Mouse (Mus musculus) embryo, embryonic 10 days (tissue): ENCODE results near the gene Mab21l1.

Source experiments
- DNase-seq: peaks from one replicate; pipeline ENCODE4 v3.0.0-alpha.2; 2015; ENCODE audit warnings: low spot score

Gene Mab21l1

DNA sequence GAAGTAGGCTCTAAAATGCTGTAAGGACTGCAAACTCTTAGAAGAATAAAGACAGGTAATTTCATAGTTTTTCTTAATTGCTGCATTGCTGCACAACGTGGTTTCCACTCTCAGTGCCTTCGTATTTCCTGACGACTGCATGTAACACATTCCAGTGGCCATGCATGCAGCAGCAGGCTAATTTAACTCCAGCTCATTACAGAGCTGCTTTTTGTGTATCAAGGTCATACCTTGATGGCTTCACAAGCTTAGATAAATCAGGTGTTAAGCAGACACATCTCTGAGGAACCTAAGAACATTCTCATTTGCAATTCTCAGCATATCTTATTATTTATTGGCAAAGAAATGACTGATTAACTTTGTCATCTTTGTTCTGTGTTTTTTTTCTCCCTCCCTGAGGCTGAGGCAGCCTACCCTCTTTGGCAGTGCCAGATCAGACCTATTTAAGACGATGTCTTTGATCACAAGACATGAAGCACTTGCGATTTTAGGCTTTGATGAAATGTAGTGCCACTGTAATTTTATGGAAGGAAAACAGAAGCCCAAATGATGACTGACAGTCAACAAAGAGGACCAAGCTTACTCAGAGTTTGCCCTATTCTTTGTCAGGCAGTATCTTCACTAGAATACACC lies 32.8 kb downstream of the Mab21l1 start:
- DNase-seq, result no peak

DNA sequence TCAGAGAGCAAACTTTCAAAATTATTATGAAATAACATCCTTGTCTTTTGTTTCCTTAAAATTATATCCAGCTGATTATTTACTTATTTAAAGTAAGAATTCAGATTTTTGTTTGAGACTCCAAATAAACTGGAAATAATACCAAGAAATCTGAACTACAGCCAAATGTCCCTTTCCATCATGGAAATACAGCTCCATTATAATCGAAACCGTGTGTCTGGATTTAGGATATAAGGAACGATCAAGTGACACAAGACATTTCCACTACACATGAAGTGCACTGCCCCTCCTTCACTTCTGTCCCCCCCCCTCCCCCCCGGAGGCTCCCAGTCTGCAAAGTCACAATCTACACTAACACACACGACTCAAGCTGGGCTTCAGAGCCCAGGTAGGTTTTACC lies 33.8 kb downstream of the Mab21l1 start:
- no peak for DNase-seq

DNA sequence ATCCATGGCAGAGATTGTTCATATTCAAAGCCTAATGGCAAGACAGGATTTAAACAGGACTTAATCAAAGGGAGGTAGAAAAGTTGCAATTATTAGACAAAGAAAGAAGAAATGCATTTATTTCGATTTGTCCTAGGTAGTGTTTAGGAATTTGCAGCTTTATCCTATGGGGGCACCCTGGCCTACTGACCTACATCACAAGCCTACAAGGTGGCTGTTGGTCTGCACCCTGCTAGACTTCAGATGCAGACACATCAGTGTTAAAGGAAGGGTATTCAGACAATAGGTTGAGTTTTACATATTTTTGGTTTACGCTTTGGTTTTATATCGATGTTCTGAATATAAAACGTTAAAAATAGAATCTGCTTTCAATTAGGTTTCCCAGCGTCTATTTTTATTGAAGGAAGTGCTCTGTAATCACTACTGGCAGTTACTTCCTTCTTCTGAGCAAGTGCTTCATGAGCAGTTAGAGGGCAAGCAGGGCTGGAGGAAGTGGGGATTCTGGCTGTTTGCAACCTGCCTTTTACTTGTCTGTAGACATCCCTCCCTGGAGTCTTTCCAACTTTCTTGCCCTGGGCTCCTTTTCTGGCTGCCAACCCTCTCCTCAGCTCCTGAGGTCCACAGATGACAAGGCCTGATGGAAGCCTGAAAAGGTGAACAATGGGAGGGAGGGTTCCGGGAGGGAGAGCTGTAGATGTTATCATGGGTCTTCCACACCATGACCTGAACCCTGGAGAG lies 34.5 kb downstream of the Mab21l1 start:
- DNase-seq, result no peak

DNA sequence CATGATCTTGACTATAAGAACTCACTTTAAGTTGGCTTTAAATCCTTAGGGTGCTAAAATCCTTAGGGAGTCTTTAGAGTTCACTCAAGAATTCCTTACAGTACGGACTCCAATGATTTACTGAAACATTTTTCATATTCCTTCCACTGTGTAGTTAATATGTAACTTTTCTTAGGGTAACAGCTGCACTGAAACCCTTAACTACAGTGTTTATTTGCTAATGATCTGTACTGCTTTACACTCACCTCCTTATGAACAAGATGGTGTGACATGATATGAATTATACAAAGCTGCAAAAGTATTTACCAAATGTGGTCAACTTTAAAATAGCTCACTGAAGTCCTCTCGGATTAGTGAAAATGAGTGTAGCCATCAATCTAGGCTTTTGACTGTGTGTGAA lies 35.8 kb downstream of the Mab21l1 start:
- DNase-seq, result no peak

DNA sequence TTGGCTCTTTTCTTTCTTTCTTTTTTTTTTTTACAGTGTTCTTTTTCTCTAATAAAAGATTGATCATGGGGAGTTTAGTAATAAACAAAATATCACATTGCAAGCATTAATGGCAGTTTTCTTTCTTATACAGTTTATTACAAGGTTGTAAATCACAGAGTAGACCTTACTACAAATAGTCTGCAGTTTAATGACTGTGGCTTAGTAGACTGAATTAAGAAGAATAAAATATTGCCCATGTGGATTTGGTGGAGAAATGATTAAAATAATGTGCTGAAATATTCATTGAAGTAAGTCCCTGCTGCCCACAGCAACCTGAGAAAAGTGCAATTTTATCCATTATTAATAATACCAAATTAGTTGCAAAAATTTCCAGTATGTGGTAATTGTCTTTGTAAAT lies 37.3 kb downstream of the Mab21l1 start:
- no peak for DNase-seq

DNA sequence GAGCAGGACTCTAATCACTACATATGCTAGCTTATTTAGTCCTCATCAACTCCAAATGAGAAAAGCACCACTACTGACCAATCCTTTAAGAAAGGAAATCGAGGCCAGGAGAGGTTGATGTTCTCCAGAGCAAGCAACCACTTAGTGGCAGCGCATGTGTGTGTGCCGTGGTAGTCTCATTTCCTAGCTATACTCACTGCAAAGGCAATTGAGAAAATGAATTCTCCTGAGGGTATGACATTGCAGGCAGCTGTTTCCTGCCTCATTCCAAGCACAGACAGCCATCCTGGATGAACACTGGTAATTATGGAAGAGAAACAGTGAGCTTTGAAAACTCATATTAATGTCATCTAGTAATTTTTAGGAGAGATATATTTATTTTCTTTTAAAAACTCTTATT lies 42.6 kb downstream of the Mab21l1 start:
- DNase-seq, result peak; percentile 22

DNA sequence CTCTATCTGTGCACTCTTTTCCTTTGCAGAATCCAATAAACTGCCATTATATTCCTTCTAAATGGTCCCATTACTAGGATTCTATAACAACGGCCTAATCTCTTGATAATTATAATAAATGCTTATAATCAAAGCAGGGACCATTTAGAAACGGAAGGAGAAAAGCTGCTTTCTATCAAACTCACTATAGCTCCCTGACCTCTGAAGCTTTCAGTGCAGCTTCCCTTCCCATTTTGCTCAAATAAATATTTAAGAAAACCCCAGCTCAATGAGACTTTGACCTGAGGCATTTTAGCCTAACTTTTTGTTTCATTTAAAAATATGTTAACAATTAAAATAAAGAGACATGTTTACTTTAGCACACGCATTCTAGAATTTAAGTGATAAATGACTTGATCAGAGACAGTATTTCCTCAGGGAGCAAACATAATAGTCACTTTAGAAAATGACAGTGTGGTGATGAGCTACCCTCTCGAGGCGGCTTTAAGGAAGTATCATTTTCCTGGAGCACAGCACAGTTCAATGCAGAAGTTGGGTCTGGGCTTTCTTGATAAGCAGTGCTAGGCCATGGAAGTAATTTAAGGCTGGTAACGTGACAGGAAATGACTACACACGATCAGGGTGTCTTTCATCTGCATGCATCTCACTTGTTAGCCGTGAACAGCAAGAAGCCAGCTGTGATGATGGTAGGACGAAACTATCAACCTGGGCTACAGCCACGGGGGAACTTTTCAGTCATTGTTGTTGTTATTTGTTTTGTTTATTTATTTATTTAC lies 46.4 kb downstream of the Mab21l1 start:
- peak; percentile 57 for DNase-seq

DNA sequence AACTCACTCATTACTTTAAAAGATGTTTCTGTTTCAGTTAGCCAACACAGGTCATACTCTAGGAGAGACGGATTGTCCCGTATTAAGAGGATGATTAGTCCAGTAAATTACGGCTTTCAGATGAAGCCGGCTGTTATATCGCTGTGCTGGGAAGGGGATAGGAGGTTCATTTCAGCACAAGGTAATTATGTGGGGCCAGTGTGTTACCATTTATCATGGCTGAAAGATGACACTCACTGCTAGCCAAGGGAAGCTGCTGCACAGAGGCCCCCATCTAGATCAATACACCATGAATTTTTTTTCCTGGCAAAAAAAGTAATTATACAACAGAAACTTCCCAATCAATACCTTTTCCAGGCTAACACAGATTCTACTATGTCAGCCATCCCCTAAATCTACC lies 47.9 kb downstream of the Mab21l1 start:
- DNase-seq, result no peak
